In genomic region chr13:114466269-114466919, GRCm38 (mm10) we compare ENCODE assay signal across 24 mouse cellular contexts. TPM values are rescaled to one million over a fixed set of nuclear protein-coding genes. Genes with fewer than 3 reads are reported as not detected.
"Had no signal": no experiment of that assay in that cellular context is flagged by ENCODE, and none has a peak within 500 bp of the region (broad histone marks: within the 10 kb centered on the region; RNA-seq: fewer than 3 reads in every experiment).

No protein-coding gene starts in this region.

- H3K9me3 ChIP-seq: heart, embryonic 13.5 days; heart, embryonic 15.5 days; hindbrain, embryonic 13.5 days; hindbrain, embryonic 15.5 days; limb, embryonic 13.5 days; limb, embryonic 15.5 days; liver, embryonic 13.5 days had no signal

- H3K36me3 ChIP-seq: heart, embryonic 13.5 days; heart, embryonic 15.5 days; hindbrain, embryonic 13.5 days; hindbrain, embryonic 15.5 days; limb, embryonic 13.5 days; limb, embryonic 15.5 days; liver, embryonic 13.5 days had no signal

- H3K4me1 ChIP-seq: heart, embryonic 13.5 days; heart, embryonic 15.5 days; hindbrain, embryonic 13.5 days; hindbrain, embryonic 15.5 days; limb, embryonic 13.5 days; limb, embryonic 15.5 days; liver, embryonic 13.5 days had no signal

- H3K4me3 ChIP-seq: heart, embryonic 13.5 days; heart, embryonic 15.5 days; hindbrain, embryonic 13.5 days; hindbrain, embryonic 15.5 days; limb, embryonic 13.5 days; limb, embryonic 15.5 days; liver, embryonic 13.5 days had no signal

- H3K27ac ChIP-seq: heart, embryonic 13.5 days; heart, embryonic 15.5 days; hindbrain, embryonic 13.5 days; hindbrain, embryonic 15.5 days; hindbrain, postnatal 0 days; limb, embryonic 13.5 days; limb, embryonic 15.5 days; liver, embryonic 13.5 days had no signal

- H3K27me3 ChIP-seq: heart, embryonic 15.5 days had no signal

- H3K9ac ChIP-seq: forebrain, postnatal 0 days; heart, embryonic 13.5 days; heart, embryonic 15.5 days; hindbrain, embryonic 13.5 days; hindbrain, embryonic 15.5 days; limb, embryonic 13.5 days; limb, embryonic 15.5 days; liver, embryonic 13.5 days had no signal

- H3K4me2 ChIP-seq: heart, embryonic 11.5 days; heart, embryonic 13.5 days; heart, embryonic 15.5 days; hindbrain, embryonic 13.5 days; hindbrain, embryonic 15.5 days; limb, embryonic 13.5 days; limb, embryonic 15.5 days; liver, embryonic 13.5 days had no signal

- ATAC-seq: forebrain, postnatal 0 days; hindbrain, postnatal 0 days; intestine, embryonic 16.5 days had no signal

- DNase-seq: gastrocnemius, postnatal 14 days; gastrocnemius, postnatal 36 days; heart, adult 18-20 months; heart, postnatal 14 days; heart, postnatal 36 days; kidney, adult 11 months; kidney, adult 2 months; kidney, postnatal 10 days; kidney, postnatal 36 days; layer of hippocampus, adult 9-11 months; layer of hippocampus, postnatal 36 days; left cerebral cortex, postnatal 4 days; liver, embryonic 13.5 days had no signal

RNA-seq across cellular contexts. Expression of gene Fst, which starts 7.6 kb away (rescaled TPM):
- total RNA-seq: hematopoietic stem cell, adult 5-6 weeks had no signal
